8 mouse cellular contexts compared by ENCODE assay signal in the genomic region with DNA sequence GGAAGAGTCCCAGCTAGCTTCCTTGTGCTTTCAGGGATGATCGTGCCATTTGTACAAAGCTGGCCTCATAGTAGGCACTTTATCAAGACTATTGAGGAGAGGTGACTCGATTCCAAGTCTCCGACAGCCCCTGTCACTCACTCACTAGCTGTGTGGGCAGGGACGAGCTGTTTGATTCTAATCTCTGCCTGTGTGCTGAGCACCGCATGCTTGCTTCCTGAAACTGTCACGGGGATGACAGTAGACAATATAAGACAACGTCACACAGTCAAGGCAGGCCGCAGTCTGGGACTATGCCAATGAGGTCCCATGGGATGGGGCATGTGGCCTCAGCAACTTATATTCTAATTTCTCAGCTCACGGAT. TPM values are rescaled to one million over a fixed set of nuclear protein-coding genes. Genes with fewer than 3 reads are reported as not detected.
A peak's percentile ranks its signal among the peaks of the same experiment; 100 is the strongest.
DNase-seq lines count a peak whose midpoint lies in the region; ATAC-seq lines count a peak whose summit lies in the region.

No protein-coding gene starts in this region.

- ATAC-seq in forebrain, embryonic 12.5 days (ENCODE audit: low FRiP score) = 0 out of 2 replicates have a peak, but pooled peaks have one; percentile 17
- no peak for ATAC-seq in hindbrain, embryonic 12.5 days (ENCODE audit: low FRiP score)

- no peak overlapping the region for H3K4me3 ChIP-seq in forebrain, embryonic 12.5 days (replicated peaks)
- H3K4me3 ChIP-seq in hindbrain, embryonic 12.5 days = no peak overlapping the region
- H3K4me3 ChIP-seq in megakaryocyte, embryonic 14.5 days (replicated peaks) = peak overlapping the region; percentile 81

- no peak overlapping the region for H3K27ac ChIP-seq in forebrain, embryonic 12.5 days
- H3K27ac ChIP-seq in hindbrain, embryonic 12.5 days = peak overlapping the region; percentile 55; the same call in 1 of the 2 replicates

- no peaks in the 10 kb centered on the region for H3K9me3 ChIP-seq in forebrain, embryonic 12.5 days
- H3K9me3 ChIP-seq in hindbrain, embryonic 12.5 days (replicated peaks) = no peaks in the 10 kb centered on the region
- no peaks in the 10 kb centered on the region for H3K9me3 ChIP-seq in megakaryocyte, embryonic 14.5 days

- 75% methylated on average over 9 of the region's 9 CpGs for WGBS in forebrain, embryonic 12.5 days
- WGBS in hindbrain, embryonic 12.5 days = 70% methylated on average over 9 of the region's 9 CpGs

- no peak overlapping the region for H3K9ac ChIP-seq in forebrain, embryonic 12.5 days
- no peak overlapping the region; the same call in 1 of the 2 replicates for H3K9ac ChIP-seq in hindbrain, embryonic 12.5 days

- H3K4me2 ChIP-seq in forebrain, embryonic 12.5 days = no peak overlapping the region
- no peak overlapping the region for H3K4me2 ChIP-seq in hindbrain, embryonic 12.5 days (replicated peaks)

- H3K36me3 ChIP-seq in forebrain, embryonic 12.5 days (replicated peaks) = no peaks in the 10 kb centered on the region
- H3K36me3 ChIP-seq in hindbrain, embryonic 12.5 days = no peaks in the 10 kb centered on the region
- H3K36me3 ChIP-seq in megakaryocyte, embryonic 14.5 days (replicated peaks; ENCODE audit: low read length) = no peaks in the 10 kb centered on the region

- 0 out of 2 replicates have a peak, but pooled peaks cover 3% of the 10 kb centered on the region for H3K4me1 ChIP-seq in forebrain, embryonic 12.5 days
- H3K4me1 ChIP-seq in hindbrain, embryonic 12.5 days = peaks cover 14% of the 10 kb centered on the region; the same call in 1 of the 2 replicates
- H3K4me1 ChIP-seq in megakaryocyte, embryonic 14.5 days = peaks cover 31% of the 10 kb centered on the region

- DNase-seq in layer of hippocampus, adult 11-12 months (ENCODE audit: low spot score) = peak; percentile 55
- DNase-seq in layer of hippocampus, adult 9-10 months (ENCODE audit: low spot score) = no peak
- DNase-seq in layer of hippocampus, postnatal 10 days (ENCODE audit: low spot score in 2 of 2) = peak; percentile 51 to 55
- DNase-seq in thymus, postnatal 0 days (ENCODE audit: low spot score) = peak; percentile 69
- no peak for DNase-seq in urinary bladder, adult 18-20 months (ENCODE audit: low spot score in 2 of 2)

- H3K27me3 ChIP-seq in forebrain, embryonic 12.5 days = 0 out of 2 replicates have a peak, but pooled peaks cover 3% of the 10 kb centered on the region
- peaks cover 3% of the 10 kb centered on the region; the same call in 1 of the 2 replicates for H3K27me3 ChIP-seq in hindbrain, embryonic 12.5 days
- peaks cover 13% of the 10 kb centered on the region for H3K27me3 ChIP-seq in megakaryocyte, embryonic 14.5 days (replicated peaks)

RNA-seq across cellular contexts. Expression of a gene that starts 13.6 kb away (rescaled TPM):
- 0.63 and 2.3 TPM in 2 replicates for polyA plus RNA-seq in forebrain, embryonic 12.5 days (2016; fragmentation: Nextera tagmentation; extraction: Ambion mirVana)
- polyA plus RNA-seq in hindbrain, embryonic 12.5 days (2016; fragmentation: Nextera tagmentation; extraction: Ambion mirVana) = 2.7 and 2.8 TPM in 2 replicates
- total RNA-seq in layer of hippocampus, postnatal 10 days (2021) = 1 to 10 TPM; 4.7 to 5.2 TPM
- 0.19 TPM in 1 of 2 replicates, not detected in the other for polyA plus RNA-seq in megakaryocyte, embryonic 14.5 days (2012; ENCODE audit: insufficient read depth, low replicate concordance)
- 0.31 and 0.46 TPM in 2 replicates for polyA plus RNA-seq in thymus, postnatal 0 days (2015; fragmentation: Nextera tagmentation; extraction: Ambion mirVana)

RNA-seq across cellular contexts. Expression of a gene that starts 54.8 kb away (rescaled TPM):
- 122 and 134 TPM in 2 replicates for polyA plus RNA-seq in forebrain, embryonic 12.5 days (2016; fragmentation: Nextera tagmentation; extraction: Ambion mirVana)
- polyA plus RNA-seq in hindbrain, embryonic 12.5 days (2016; fragmentation: Nextera tagmentation; extraction: Ambion mirVana) = 141 and 145 TPM in 2 replicates
- total RNA-seq in layer of hippocampus, postnatal 10 days (2021) = 10 to 100 TPM; 88.3 to 90.9 TPM
- 6.0 and 15.0 TPM in 2 replicates for polyA plus RNA-seq in megakaryocyte, embryonic 14.5 days (2012; ENCODE audit: insufficient read depth, low replicate concordance)
- polyA plus RNA-seq in thymus, postnatal 0 days (2015; fragmentation: Nextera tagmentation; extraction: Ambion mirVana) = 120 and 129 TPM in 2 replicates

Comparison
In these comparisons a context has a peak if more than half of its experiments do, and no peak if none do; other contexts are left out.
1. DNase-seq: peak in layer of hippocampus, adult 11-12 months (single experiment), layer of hippocampus, postnatal 10 days (2 of 2) and thymus, postnatal 0 days (single experiment); none in layer of hippocampus, adult 9-10 months (single experiment) and urinary bladder, adult 18-20 months (0 of 2).